Mouse (Mus musculus): Measurements from ENCODE around the gene Pogk.
A peak's percentile ranks its signal among the peaks of the same experiment; 100 is the strongest.

- no peak for TF ChIP-seq EP300 (IDR thresholded peaks at IDR 0.05; ENCODE audit: low read depth)
- peak; percentile 18; the same call in 1 of the 2 replicates for TF ChIP-seq CTCF (IDR thresholded peaks at IDR 0.05; ENCODE audit: low read depth)
Measured at GRCm38 (mm10) chr1:166379630-166380231, 29.9 kb downstream of the Pogk start.
